Mouse (Mus musculus) G1E (cell line): ENCODE measurements at regions not wholly inside any gene's neighbourhood (a gene's known extent, or its start where the extent isn't known, plus 50 kb on each side); places are given as distances from the start of the nearest gene placed in this dataset.

Experiments used
- ATAC-seq: 2 replicates; pipeline ENCODE4 v1.8.0; 2016; ENCODE audit warnings: mild to moderate bottlenecking; ENCODE audit not compliant: insufficient number of reproducible peaks, poor library complexity, low FRiP score, severe bottlenecking; ENCODE audit errors: extremely low read depth
- DNase-seq: peaks from one replicate; pipeline ENCODE4 v3.0.0; 2012; ENCODE audit warnings: low spot score
- H3K27me3 ChIP-seq: 2 replicates; pipeline ENCODE4 v1.6.1; 2012; ENCODE audit warnings: mild to moderate bottlenecking, low read length, inconsistent platforms; ENCODE audit not compliant: insufficient read depth
- H3K36me3 ChIP-seq: replicated peaks from 2 replicates; pipeline ENCODE3; 2012; ENCODE audit warnings: mild to moderate bottlenecking, inconsistent platforms
- H3K4me1 ChIP-seq: 2 replicates; pipeline ENCODE4 v1.6.1; 2012; ENCODE audit warnings: low read depth, low read length, inconsistent platforms, mixed read lengths; ENCODE audit not compliant: insufficient read depth
- H3K4me3 ChIP-seq: 2 replicates; pipeline ENCODE4 v1.5.1; 2012; ENCODE audit warnings: low read depth, mild to moderate bottlenecking, inconsistent platforms, low read length, moderate library complexity, mixed read lengths
- H3K9me3 ChIP-seq: replicated peaks from 2 replicates; pipeline ENCODE4 v1.6.1; 2012; ENCODE audit warnings: inconsistent platforms
- CTCF ChIP-seq: IDR thresholded peaks from 2 replicates; pipeline ENCODE4 v1.5.1; 2012; ENCODE audit warnings: low read depth, low read length, inconsistent platforms, mixed read lengths
- GATA1 ChIP-seq: IDR thresholded peaks from 2 replicates; pipeline ENCODE4 v1.6.1; 2012; ENCODE audit warnings: borderline replicate concordance, low read length, inconsistent platforms, mixed read lengths
- GATA2 ChIP-seq: IDR thresholded peaks from 2 replicates; pipeline ENCODE4 v1.6.1; 2012; ENCODE audit warnings: low read depth, low read length, inconsistent platforms, borderline replicate concordance
- POLR2AphosphoS5 ChIP-seq: IDR thresholded peaks from 2 replicates; pipeline ENCODE4 v1.6.1; 2012; ENCODE audit warnings: low read depth, low read length, inconsistent platforms; ENCODE audit not compliant: insufficient replicate concordance
- TAL1 ChIP-seq: conservative IDR thresholded peaks from 2 replicates; pipeline ENCODE4 v1.6.1; 2012; ENCODE audit warnings: low read depth, low read length, inconsistent platforms, mixed read lengths

GRCm38 (mm10) chr14:76851473-76852214, 184.9 kb upstream of the Ccdc122 start:
- TF ChIP-seq CTCF (no peak), POLR2AphosphoS5 (no peak), GATA2 (no peak), TAL1 (no peak), GATA1 (no peak)
- DNase-seq (no peak), ATAC-seq (no peak)
- Histone ChIP-seq H3K36me3 (no peaks in the 10 kb centered on the region), H3K4me3 (no peak overlapping the region), H3K9me3 (peaks cover 14% of the 10 kb centered on the region), H3K4me1 (no peaks in the 10 kb centered on the region), H3K27me3 (no peaks in the 10 kb centered on the region)

- Histone ChIP-seq H3K27me3 (no peaks in the 10 kb centered on the region), H3K9me3 (peaks cover 16% of the 10 kb centered on the region), H3K4me3 (no peak overlapping the region), H3K4me1 (no peaks in the 10 kb centered on the region), H3K36me3 (no peaks in the 10 kb centered on the region)
- TF ChIP-seq CTCF: no peak
- no peak for TF ChIP-seq GATA1
- TF ChIP-seq GATA2: no peak
- no peak for TF ChIP-seq TAL1
- no peak for TF ChIP-seq POLR2AphosphoS5
- DNase-seq (no peak), ATAC-seq (no peak)
Measured at GRCm38 (mm10) chr14:76850641-76851040, 185.9 kb upstream of the Ccdc122 start.

GRCm38 (mm10) chr14:76850051-76850450, 186.5 kb upstream of the Ccdc122 start:
- Histone ChIP-seq H3K4me1 (no peaks in the 10 kb centered on the region), H3K4me3 (no peak overlapping the region), H3K27me3 (no peaks in the 10 kb centered on the region), H3K9me3 (peaks cover 17% of the 10 kb centered on the region), H3K36me3 (no peaks in the 10 kb centered on the region)
- DNase-seq (no peak), ATAC-seq (no peak)
- TF ChIP-seq GATA1: no peak
- no peak for TF ChIP-seq POLR2AphosphoS5
- no peak for TF ChIP-seq GATA2
- no peak for TF ChIP-seq TAL1
- TF ChIP-seq CTCF: no peak

GRCm38 (mm10) chr14:76849636-76850035, 186.9 kb upstream of the Ccdc122 start:
- DNase-seq (no peak), ATAC-seq (no peak)
- TF ChIP-seq CTCF: no peak
- no peak for TF ChIP-seq GATA1
- no peak for TF ChIP-seq POLR2AphosphoS5
- TF ChIP-seq TAL1: no peak
- TF ChIP-seq GATA2: no peak
- H3K36me3 ChIP-seq: no peaks in the 10 kb centered on the region
- H3K27me3 ChIP-seq: no peaks in the 10 kb centered on the region
- peaks cover 17% of the 10 kb centered on the region for H3K9me3 ChIP-seq
- no peak overlapping the region for H3K4me3 ChIP-seq
- H3K4me1 ChIP-seq: no peaks in the 10 kb centered on the region

- H3K36me3 ChIP-seq: no peaks in the 10 kb centered on the region
- no peak for TF ChIP-seq CTCF
- TF ChIP-seq GATA1: no peak
- TF ChIP-seq GATA2: no peak
- no peak for TF ChIP-seq POLR2AphosphoS5
- TF ChIP-seq TAL1: no peak
- DNase-seq: no peak
- no peak overlapping the region for H3K4me3 ChIP-seq
- peaks cover 14% of the 10 kb centered on the region for H3K9me3 ChIP-seq
- no peaks in the 10 kb centered on the region for H3K4me1 ChIP-seq
- ATAC-seq: no peak
- H3K27me3 ChIP-seq: no peaks in the 10 kb centered on the region
Measured at GRCm38 (mm10) chr14:76849071-76849470, 187.5 kb upstream of the Ccdc122 start.

- H3K4me3 ChIP-seq: no peak overlapping the region
- no peaks in the 10 kb centered on the region for H3K27me3 ChIP-seq
- no peaks in the 10 kb centered on the region for H3K36me3 ChIP-seq
- ATAC-seq (no peak), DNase-seq (no peak)
- peaks cover 8% of the 10 kb centered on the region; the same call in 1 of the 2 replicates for H3K9me3 ChIP-seq
- no peaks in the 10 kb centered on the region for H3K4me1 ChIP-seq
- no peak for TF ChIP-seq GATA2
- TF ChIP-seq TAL1: no peak
- no peak for TF ChIP-seq POLR2AphosphoS5
- TF ChIP-seq CTCF: no peak
- TF ChIP-seq GATA1: no peak
Measured at GRCm38 (mm10) chr14:76845706-76846105, 190.9 kb upstream of the Ccdc122 start.
